Mouse (Mus musculus) kidney, embryonic 16.5 days (tissue): ENCODE data around the gene Map4k3. TPM values are rescaled to one million over a fixed set of nuclear protein-coding genes. Genes with fewer than 3 reads are reported as not detected.
A peak's percentile ranks its signal among the peaks of the same experiment; 100 is the strongest.

Experiments
- ATAC-seq: fragments of 200-750 bp; cut with Nextera tagmentation; 2 replicates; pipeline ENCODE4 v1.8.0; 2017; ENCODE audit warnings: moderate TSS enrichment; ENCODE audit not compliant: low FRiP score, low TSS enrichment
- H3K27ac ChIP-seq: fragments of 300-500 bp; sonication (generic); 2 replicates; pipeline ENCODE4 v1.5.1; 2014; ENCODE audit warnings: low read length
- H3K27me3 ChIP-seq: fragments of 300-500 bp; sonication (generic); 2 replicates; pipeline ENCODE4 v1.6.1; 2014; ENCODE audit warnings: low read length, control low read depth, mixed read lengths; ENCODE audit not compliant: insufficient read depth
- H3K36me3 ChIP-seq: fragments of 300-500 bp; sonication (generic); 2 replicates; pipeline ENCODE4 v1.6.1; 2014; ENCODE audit warnings: low read length, control low read depth, mixed read lengths; ENCODE audit not compliant: insufficient read depth
- H3K4me1 ChIP-seq: fragments of 300-500 bp; sonication (generic); 2 replicates; pipeline ENCODE4 v1.6.1; 2014; ENCODE audit warnings: low read length, control low read depth, mixed read lengths; ENCODE audit not compliant: insufficient read depth
- H3K4me2 ChIP-seq: fragments of 300-500 bp; sonication (generic); replicated peaks from 2 replicates; pipeline ENCODE4 v1.6.1; 2014; ENCODE audit warnings: low read depth, low read length
- H3K4me3 ChIP-seq: fragments of 300-500 bp; sonication (generic); 2 replicates; pipeline ENCODE4 v1.5.1; 2014; ENCODE audit warnings: mild to moderate bottlenecking, low read length
- H3K9ac ChIP-seq: fragments of 300-500 bp; sonication (generic); replicated peaks from 2 replicates; pipeline ENCODE4 v1.6.1; 2014; ENCODE audit warnings: low read length
- H3K9me3 ChIP-seq: fragments of 300-500 bp; sonication (generic); 2 replicates; pipeline ENCODE4 v1.6.1; 2016; ENCODE audit warnings: low read length, control low read depth
- WGBS: fragments of 180-500 bp; shearing (Covaris S2); extraction: QIAGEN DNeasy Blood & Tissue Kit; methylation state at CpG from one replicate; pipeline ENCODE4 v1.1.7; 2014; 5-methylcytosine and 5-hydroxymethylcytosine counted together
- polyA plus RNA-seq: library from polyadenylated mRNA; unstranded; fragments of >200 nt; fragmentation: Nextera tagmentation; extraction: Ambion mirVana; gene quantifications from 2 replicates; pipeline ENCODE4 v1.2.1, GENCODE M21; 2015

Gene Map4k3
- polyA plus RNA-seq, 1 experiment from 2014 or later: 22.8 TPM

- no peaks in the 10 kb centered on the region for H3K9me3 ChIP-seq
- no peak overlapping the region for H3K4me2 ChIP-seq
- H3K9ac ChIP-seq: no peak overlapping the region
- WGBS: 49% methylated on average over 13 of the region's 13 CpGs
- H3K4me1 ChIP-seq: peaks cover 7% of the 10 kb centered on the region; the same call in 1 of the 2 replicates
- H3K36me3 ChIP-seq: no peaks in the 10 kb centered on the region
- H3K27ac ChIP-seq: no peak overlapping the region
- no peak for ATAC-seq
- H3K27me3 ChIP-seq: no peaks in the 10 kb centered on the region
- no peak overlapping the region for H3K4me3 ChIP-seq
Observed at GRCm38 (mm10) chr17:80692183-80692582, 36.1 kb downstream of the Map4k3 start.

GRCm38 (mm10) chr17:80688701-80689100 lies 39.6 kb downstream of the Map4k3 start:
- no peak for ATAC-seq
- 81% methylated on average over 11 of the region's 11 CpGs for WGBS
- no peak overlapping the region for H3K9ac ChIP-seq

GRCm38 (mm10) chr17:80686066-80686465 lies 42.2 kb downstream of the Map4k3 start:
- Histone ChIP-seq H3K27me3 (no peaks in the 10 kb centered on the region), H3K9ac (no peak overlapping the region), H3K4me1 (peaks cover 13% of the 10 kb centered on the region), H3K4me2 (no peak overlapping the region), H3K9me3 (no peaks in the 10 kb centered on the region), H3K36me3 (no peaks in the 10 kb centered on the region), H3K27ac (no peak overlapping the region), H3K4me3 (no peak overlapping the region)
- ATAC-seq: no peak
- WGBS: 87% methylated on average over 5 of the region's 5 CpGs

More at GRCm38 (mm10) chr17:80688701-80689100, 39.6 kb downstream of the Map4k3 start:
- Histone ChIP-seq H3K9me3 (no peaks in the 10 kb centered on the region), H3K4me3 (no peak overlapping the region), H3K4me1 (peaks cover 7% of the 10 kb centered on the region; the same call in 1 of the 2 replicates), H3K27me3 (no peaks in the 10 kb centered on the region), H3K4me2 (no peak overlapping the region), H3K36me3 (no peaks in the 10 kb centered on the region), H3K27ac (no peak overlapping the region)

- H3K27ac ChIP-seq: no peak overlapping the region
Observed at GRCm38 (mm10) chr17:80683821-80684576, 44.3 kb downstream of the Map4k3 start.

GRCm38 (mm10) chr17:80683041-80683440 lies 45.2 kb downstream of the Map4k3 start:
- Histone ChIP-seq H3K4me1 (peaks cover 6% of the 10 kb centered on the region; the same call in 1 of the 2 replicates), H3K36me3 (0 out of 2 replicates have a peak, but pooled peaks cover 5% of the 10 kb centered on the region), H3K9me3 (no peaks in the 10 kb centered on the region), H3K4me3 (no peak overlapping the region), H3K9ac (no peak overlapping the region), H3K27ac (no peak overlapping the region), H3K4me2 (no peak overlapping the region), H3K27me3 (no peaks in the 10 kb centered on the region)
- ATAC-seq: no peak
- WGBS: 59% methylated on average over 5 of the region's 5 CpGs

More at GRCm38 (mm10) chr17:80683821-80684576, 44.3 kb downstream of the Map4k3 start:
- Histone ChIP-seq H3K9me3 (no peaks in the 10 kb centered on the region), H3K27me3 (no peaks in the 10 kb centered on the region), H3K4me1 (peaks cover 13% of the 10 kb centered on the region), H3K9ac (no peak overlapping the region), H3K4me3 (no peak overlapping the region), H3K36me3 (0 out of 2 replicates have a peak, but pooled peaks cover 5% of the 10 kb centered on the region), H3K4me2 (no peak overlapping the region)
- WGBS: 51% methylated on average over 6 of the region's 6 CpGs
- peak; percentile 92 for ATAC-seq

GRCm38 (mm10) chr17:80678190-80678589 lies 50.1 kb downstream of the Map4k3 start:
- no peak overlapping the region for H3K9ac ChIP-seq
- whole genome bisulfite sequencing: 66% methylated on average over 6 of the region's 6 CpGs
- H3K4me1 ChIP-seq: peaks cover 6% of the 10 kb centered on the region; the same call in 1 of the 2 replicates
- H3K27ac ChIP-seq: no peak overlapping the region
- no peak overlapping the region for H3K4me2 ChIP-seq
- no peaks in the 10 kb centered on the region for H3K9me3 ChIP-seq
- H3K4me3 ChIP-seq: no peak overlapping the region
- H3K36me3 ChIP-seq: 0 out of 2 replicates have a peak, but pooled peaks cover 5% of the 10 kb centered on the region
- no peak for ATAC-seq
- H3K27me3 ChIP-seq: no peaks in the 10 kb centered on the region

- Histone ChIP-seq H3K4me2 (no peak overlapping the region), H3K9me3 (no peaks in the 10 kb centered on the region), H3K27me3 (no peaks in the 10 kb centered on the region), H3K36me3 (0 out of 2 replicates have a peak, but pooled peaks cover 5% of the 10 kb centered on the region), H3K4me1 (no peaks in the 10 kb centered on the region), H3K4me3 (no peak overlapping the region), H3K27ac (no peak overlapping the region), H3K9ac (no peak overlapping the region)
- ATAC-seq: no peak
- 84% methylated on average over 11 of the region's 11 CpGs for WGBS
Observed at GRCm38 (mm10) chr17:80676859-80677535, 51.3 kb downstream of the Map4k3 start.

- H3K27me3 ChIP-seq: no peaks in the 10 kb centered on the region
- 61% methylated on average over 2 of the region's 2 CpGs for WGBS
- no peaks in the 10 kb centered on the region for H3K9me3 ChIP-seq
- H3K4me1 ChIP-seq: no peaks in the 10 kb centered on the region
- 0 out of 2 replicates have a peak, but pooled peaks cover 5% of the 10 kb centered on the region for H3K36me3 ChIP-seq
- no peak overlapping the region for H3K4me2 ChIP-seq
- no peak for ATAC-seq
- H3K27ac ChIP-seq: no peak overlapping the region
- H3K4me3 ChIP-seq: no peak overlapping the region
- H3K9ac ChIP-seq: no peak overlapping the region
Observed at GRCm38 (mm10) chr17:80676211-80676610, 52.1 kb downstream of the Map4k3 start.

GRCm38 (mm10) chr17:80670395-80670794 lies 57.9 kb downstream of the Map4k3 start:
- no peak for ATAC-seq
- Histone ChIP-seq H3K4me3 (no peak overlapping the region), H3K27me3 (no peaks in the 10 kb centered on the region), H3K4me2 (no peak overlapping the region), H3K9ac (no peak overlapping the region), H3K27ac (no peak overlapping the region), H3K4me1 (no peaks in the 10 kb centered on the region), H3K9me3 (no peaks in the 10 kb centered on the region), H3K36me3 (no peaks in the 10 kb centered on the region)
- WGBS: 86% methylated on average over 1 of the region's 1 CpGs

- H3K36me3 ChIP-seq: 0 out of 2 replicates have a peak, but pooled peaks cover 4% of the 10 kb centered on the region
- H3K9me3 ChIP-seq: no peaks in the 10 kb centered on the region
- ATAC-seq: no peak
- WGBS: 79% methylated on average over 4 of the region's 4 CpGs
- H3K4me3 ChIP-seq: no peak overlapping the region
- no peak overlapping the region for H3K27ac ChIP-seq
- no peak overlapping the region for H3K4me2 ChIP-seq
- no peaks in the 10 kb centered on the region for H3K4me1 ChIP-seq
- no peak overlapping the region for H3K9ac ChIP-seq
- H3K27me3 ChIP-seq: no peaks in the 10 kb centered on the region
Observed at GRCm38 (mm10) chr17:80663623-80664022, 64.7 kb downstream of the Map4k3 start.
